Mouse (Mus musculus): ENCODE measurements around the gene Pnpla2. TPM values are rescaled to one million over a fixed set of nuclear protein-coding genes. Genes with fewer than 3 reads are reported as not detected.

Gene Pnpla2
- total RNA-seq, 2 experiments from 2014 or later, result 552 to 604 TPM

DNA sequence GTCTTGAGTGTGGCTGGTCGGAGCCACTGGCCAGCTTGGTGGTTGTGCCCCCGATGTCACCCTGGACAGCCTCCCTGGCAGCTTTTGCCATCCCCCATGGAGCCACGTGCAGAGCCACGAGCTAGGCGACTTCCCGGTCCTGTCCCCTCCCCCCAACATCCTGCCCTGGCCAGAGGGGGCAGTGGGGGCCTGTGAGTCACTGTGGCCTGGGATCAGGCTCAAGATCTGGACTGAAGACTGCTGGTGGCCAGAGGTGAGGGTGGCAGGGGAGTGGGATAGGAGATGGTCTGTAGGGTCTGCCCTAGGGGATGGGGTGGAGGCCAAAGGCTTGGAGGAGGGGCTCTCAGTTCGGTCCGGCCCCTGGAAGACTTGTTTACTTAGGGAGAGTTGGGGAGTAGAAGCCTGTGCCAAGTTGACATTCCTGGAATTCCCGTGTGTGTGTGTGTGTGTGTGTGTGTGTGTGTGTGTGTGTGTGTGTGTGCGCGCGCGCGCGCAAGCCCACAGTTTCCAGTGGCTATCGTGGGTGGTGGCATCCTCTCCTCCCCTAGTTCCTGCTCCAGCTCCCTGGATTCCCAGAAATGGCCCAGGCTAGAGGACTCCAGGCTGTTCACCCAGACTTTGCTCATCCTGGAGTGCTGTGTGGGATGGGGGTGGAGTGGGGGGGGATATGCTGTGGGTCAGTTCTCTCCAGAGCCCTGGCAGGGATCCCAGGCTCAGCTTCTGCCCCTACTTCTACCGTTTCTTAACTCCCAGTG, 21.4 kb downstream of the Pnpla2 start:
- peak; percentile 84 to 92 for DNase-seq
- intact Hi-C loops (cut with DNase I), result no loop called here

DNA sequence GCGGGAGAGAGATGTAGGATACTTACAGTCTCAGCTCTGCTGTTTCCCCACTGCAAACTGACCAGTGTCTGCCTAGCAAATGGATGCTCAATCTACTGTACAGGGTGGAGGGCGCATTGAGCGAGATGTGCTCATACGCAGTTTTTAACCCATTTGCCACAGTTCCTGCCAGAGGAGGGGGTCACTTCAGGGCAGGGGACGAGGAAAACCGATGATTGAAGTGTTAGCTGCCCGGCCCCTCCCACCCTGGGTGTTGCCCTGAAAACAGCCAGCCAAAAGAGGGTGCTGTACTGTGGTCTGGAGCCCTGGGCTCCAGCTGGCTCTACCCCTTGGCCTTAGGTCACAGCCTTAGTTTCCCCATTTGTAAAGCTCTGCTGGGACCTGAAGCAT, 22.0 kb downstream of the Pnpla2 start:
- intact Hi-C loops (cut with DNase I), result no loop called here
- DNase-seq, result no peak

DNA sequence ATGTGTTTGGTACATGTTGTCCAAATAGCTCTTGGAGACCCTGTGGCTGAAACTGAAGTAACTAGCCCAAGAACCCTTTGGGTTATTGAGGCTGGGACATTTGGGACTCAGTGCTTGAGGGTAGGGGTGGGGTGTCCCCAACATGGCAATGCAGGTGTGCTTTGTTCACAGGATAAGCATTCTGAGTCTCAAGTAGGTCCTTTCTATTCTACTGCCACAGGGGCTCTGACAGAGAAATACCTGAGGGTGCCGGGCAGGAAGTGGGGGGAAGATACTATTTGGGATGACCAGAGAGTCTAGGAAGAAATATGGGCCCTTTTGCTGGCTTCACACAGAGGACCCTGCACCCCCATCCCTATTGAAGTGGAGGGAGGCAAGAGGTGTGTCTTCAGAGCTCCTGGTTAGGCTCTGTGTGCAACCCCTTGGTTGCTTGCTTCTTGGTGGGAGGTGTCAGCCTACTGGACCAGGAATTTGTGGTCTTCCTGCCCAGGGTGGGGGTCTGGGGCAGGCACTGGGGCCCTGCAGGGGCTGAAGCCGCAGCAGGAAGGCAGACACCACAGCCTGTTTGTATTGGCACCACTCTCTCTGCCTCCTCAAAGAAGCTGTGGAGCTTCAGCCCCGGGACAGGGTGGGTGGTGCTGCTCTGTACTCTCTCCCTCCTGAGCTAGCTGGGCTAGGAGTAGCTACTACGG, 22.7 kb downstream of the Pnpla2 start:
- peak; percentile 27 to 33 for DNase-seq
- intact Hi-C loops (cut with DNase I), result no loop called here

DNA sequence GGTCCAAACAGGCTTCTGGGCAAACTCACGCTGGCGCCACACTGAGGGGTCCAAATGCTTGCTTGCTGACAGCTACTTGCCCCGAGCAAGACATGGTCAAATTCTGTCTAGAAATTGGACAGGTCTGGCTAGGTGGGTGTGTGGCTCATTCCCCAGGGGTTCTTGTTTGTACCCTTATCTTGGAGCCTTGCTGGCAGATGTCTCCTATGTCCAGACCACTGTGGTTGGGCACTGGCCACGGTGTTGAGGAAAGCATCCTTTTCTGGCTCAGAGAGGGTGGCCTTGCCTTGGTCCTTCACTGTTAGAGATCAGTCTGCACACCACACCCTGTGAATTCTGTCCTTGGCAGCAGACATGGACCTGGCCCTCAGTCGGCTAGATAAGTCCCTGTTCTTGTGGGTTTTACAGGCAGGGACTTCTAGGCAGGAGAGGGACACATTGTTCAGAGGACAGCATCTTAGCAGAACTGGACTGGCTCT, 23.3 kb downstream of the Pnpla2 start:
- intact Hi-C loops (cut with DNase I), result no loop called here
- peak; percentile 35 to 42 for DNase-seq

DNA sequence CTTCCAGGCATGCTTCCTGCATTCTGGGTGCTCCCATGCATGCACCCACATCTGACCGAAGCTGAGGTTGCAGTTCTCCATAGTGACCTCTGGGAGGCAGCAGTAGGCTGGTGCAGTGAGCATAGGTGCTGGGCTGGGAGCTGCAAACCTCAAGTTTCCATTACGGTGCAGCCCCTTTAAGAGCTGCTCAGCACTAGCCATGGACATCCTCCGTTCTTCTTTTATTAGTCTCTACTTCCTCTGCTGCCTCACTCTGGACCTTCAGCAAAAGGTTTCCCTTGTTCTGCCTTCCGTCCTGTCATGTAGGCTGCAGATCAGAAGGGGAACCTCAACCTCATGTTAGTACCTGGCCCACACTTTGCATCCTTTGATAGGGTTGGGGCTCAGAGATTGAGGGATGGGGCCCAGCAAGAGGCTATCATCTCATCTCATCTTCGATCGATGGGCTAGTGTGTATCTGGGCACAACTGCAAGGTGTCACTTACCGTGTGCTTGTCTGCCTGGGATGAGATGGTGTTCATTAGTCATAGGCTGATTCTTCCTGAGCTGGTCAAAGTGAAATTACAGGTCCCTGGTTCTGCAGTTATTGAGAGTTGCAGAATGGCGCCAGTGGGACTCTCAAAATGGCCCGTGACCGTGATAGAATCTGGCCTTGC, 26.0 kb downstream of the Pnpla2 start:
- peak; percentile 72 to 75 for DNase-seq

DNA sequence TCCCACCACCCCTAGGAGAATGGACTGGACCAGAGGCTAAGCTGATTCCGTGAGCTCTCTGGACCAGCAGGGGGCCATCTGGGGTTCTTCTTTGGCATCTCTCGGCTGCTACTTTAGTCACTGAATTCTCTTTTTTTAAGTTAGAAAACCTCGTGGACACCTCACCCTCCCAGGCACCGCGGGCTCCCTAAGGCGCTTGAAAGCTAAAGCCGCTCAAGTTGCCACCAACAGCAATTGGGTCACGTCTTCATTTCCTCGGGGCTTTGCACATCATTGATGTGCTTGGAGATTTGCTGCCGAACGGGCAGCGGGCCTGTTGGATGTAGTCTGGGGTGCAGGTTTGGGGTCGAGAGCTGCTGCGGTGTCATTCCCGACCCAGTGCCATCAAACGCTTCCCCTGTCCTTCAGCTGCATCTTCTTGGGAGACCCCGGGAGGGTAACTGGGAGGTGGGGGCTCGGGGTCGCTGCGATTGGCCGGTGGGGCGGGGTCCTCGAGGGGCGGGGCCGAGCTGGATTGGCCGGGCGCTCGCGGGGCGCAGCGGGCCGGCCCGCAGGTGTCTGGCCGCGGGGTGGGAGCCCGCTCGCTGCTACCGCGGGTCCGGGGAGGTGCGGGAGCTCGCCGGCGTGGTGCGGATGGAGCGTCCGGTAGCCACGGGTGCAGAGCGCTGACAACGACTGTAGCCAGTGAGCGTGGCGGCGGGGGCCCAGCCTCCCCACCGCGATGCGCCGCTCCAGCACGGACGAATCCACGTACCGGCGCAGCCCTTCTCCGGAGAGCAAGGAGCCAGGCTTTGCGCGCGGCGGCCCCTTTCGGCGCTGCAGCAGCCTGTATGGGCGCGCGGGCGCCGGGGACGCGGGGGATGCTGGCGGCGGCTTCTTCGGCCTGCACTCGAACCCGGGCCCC, 26.8 kb downstream of the Pnpla2 start:
- DNase-seq, result peak; percentile 50 to 55
- intact Hi-C loops (cut with DNase I), result loop anchor here (1.0 to 10.0 kb wide), 2 partner anchors 44 to 443 kb away; no protein-coding TSS in a partner anchor

More for the DNA sequence above, 26.0 kb downstream of the Pnpla2 start:
- intact Hi-C loops (cut with DNase I), result loop anchor here (1.0 to 10.0 kb wide), 3 partner anchors 44 to 444 kb away; no protein-coding TSS in a partner anchor

DNA sequence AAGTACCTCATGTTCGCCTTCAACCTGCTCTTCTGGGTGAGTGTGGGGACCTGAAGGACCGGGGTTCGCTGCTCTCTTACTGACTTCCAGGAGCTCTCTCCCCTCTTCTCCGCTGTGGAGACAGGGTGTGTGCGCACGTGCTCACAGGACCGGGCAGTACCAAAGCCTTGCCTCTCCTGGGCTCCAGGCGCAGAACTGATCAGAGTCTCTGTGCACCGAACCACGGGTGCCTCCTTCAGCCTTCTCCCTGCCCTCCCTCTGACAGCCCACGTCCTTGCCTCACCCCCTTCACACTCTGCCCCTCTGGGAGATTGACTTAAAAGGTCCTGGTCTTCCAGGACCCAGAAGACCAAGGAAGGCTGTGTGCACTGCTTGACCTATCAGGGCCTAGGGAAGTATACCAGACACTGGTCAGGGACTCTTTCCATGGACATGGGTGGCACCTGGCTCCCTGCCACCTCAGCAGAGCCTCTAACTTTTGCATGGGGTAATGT, 27.6 kb downstream of the Pnpla2 start:
- no peak for DNase-seq

DNA sequence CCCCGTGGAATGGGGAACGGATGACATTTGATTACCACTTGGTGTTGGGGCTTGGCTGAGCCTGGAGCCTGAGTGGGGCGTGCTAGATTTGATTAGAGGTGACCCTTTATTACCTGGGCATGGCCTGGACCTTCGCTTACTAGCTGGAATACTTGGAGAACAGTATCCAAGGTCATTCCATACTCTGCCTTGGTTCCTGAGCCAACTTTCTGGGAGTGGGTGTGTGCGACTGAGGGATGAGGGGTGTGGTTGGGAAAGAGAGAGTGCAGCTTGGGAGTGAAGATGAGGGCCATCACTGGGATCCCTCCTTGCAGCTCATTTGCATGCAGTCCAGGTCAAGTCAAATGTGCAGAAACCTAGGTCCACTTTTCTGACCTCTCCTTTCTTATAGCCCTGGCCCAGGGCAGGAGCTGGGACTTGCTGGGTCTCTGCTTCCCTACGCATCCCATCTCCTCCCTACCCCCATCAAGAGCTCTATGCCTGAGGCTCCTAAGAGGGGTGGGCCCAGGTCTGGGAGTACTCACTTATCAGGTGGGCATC, 28.2 kb downstream of the Pnpla2 start:
- intact Hi-C loops (cut with DNase I), result loop anchor here (10.0 kb wide), 1 partner anchor 442 kb away; no protein-coding TSS in a partner anchor
- no peak for DNase-seq

More for the DNA sequence above, 27.6 kb downstream of the Pnpla2 start:
- intact Hi-C loops (cut with DNase I), result loop anchor here (10.0 kb wide), 1 partner anchor 442 kb away; no protein-coding TSS in a partner anchor

DNA sequence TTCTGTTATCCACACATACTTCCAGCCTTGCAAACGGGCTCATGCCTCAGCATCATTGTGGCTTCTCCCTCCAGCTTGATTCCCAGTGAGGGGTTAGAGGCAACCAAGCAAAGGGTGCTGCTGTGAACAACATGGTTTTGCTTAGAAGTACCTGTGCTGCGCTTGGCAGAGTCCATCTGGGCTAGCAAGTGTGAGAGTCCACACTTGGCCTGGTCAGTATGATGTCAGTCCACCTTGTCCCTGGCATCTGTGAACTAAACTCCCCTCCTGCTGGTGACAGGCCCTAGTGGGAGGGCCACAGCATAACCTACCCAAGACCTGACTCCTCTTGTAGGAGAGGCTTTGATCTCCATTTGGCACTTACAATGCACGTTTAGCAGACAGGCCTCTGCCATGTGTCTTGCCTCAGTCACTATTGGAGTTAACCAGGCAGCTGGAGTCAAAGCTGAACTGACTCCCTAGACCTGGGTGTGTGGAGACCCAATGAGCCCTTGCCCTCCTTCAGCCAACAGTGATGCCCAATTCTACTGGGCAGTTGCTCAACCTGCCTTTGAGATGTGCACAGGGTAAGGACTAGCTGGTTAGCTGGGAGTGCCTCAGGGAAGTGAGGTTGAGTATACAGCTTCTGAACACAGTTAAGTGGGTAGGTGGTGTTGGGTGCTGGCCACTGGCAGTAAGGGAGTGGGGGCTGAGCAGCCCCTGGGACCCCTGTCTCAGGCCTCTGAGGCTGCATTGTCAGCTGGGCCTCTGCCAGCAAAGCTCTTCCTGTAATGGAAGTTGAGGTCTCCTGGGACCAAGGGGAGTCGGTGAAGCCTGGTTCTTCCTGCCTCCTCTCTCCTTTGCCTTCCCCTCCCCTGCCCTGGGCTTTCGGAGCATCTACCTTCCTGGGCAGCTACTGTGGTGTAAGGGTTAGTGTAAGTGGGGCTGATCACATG, 29.5 kb downstream of the Pnpla2 start:
- DNase-seq, result no peak
- intact Hi-C loops (cut with DNase I), result loop anchor here (10.0 kb wide), 1 partner anchor 440 kb away; no protein-coding TSS in a partner anchor

DNA sequence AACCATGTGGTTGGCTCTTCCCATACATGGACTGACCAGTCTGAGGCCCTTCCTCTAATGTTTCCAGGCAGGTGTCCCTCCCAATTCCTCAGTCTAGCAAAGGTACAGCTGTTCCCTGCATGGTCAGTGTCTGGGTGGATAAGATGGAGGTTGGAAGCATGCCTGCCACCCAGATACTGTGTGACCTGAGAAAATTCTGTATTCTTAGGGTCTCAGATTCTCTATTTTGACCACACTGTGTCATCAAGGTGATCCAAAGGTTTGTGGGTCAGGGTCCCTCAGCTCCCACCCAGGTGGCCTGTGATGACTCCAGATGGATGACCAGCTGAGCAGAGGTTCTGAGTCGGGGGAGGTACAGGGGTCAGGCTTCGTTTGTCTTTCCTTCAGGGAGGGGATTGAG, 30.2 kb downstream of the Pnpla2 start:
- DNase-seq, result no peak
- intact Hi-C loops (cut with DNase I), result loop anchor here (10.0 kb wide), 1 partner anchor 440 kb away; no protein-coding TSS in a partner anchor

DNA sequence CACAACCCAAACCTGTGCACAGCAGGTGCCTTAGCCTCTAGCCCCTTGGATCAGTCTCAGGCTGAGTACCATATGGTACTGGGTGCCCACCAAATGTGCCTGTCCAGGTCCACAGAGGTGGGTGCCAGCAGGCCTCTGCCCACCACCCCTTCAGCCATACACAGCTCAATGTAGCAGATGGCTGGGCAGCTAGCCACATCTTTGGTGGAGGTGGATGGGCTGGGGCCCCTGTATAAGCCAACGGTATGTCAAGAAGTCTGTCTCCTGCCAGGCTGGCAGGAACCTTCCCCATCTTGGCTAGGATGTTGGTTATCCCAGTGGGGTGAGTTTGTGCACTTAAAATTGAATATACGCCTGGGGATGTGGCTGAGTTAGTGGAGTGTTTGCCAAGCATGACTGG, 30.6 kb downstream of the Pnpla2 start:
- intact Hi-C loops (cut with DNase I), result loop anchor here (10.0 kb wide), 1 partner anchor 439 kb away; no protein-coding TSS in a partner anchor
- no peak for DNase-seq

DNA sequence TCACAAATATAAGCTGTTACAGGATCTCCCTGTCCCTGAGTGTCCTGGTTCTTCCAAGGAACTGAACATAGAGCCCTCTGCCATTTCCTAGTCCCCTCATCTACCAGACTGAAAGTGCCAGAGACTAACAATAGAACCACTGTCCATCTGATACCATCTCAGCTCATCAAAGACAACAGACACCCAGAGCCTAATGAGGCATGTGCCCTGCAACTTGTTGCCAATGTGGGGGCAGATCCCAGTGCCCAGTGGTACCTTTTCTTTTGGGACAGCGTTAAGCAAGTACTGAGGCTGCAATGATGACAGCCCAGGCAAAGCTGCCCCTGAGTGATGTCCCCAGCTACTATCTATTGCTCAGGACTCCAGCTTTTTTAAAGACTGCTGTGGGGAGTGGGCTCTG, 31.2 kb downstream of the Pnpla2 start:
- intact Hi-C loops (cut with DNase I), result loop anchor here (10.0 kb wide), 1 partner anchor 439 kb away; no protein-coding TSS in a partner anchor
- no peak for DNase-seq

DNA sequence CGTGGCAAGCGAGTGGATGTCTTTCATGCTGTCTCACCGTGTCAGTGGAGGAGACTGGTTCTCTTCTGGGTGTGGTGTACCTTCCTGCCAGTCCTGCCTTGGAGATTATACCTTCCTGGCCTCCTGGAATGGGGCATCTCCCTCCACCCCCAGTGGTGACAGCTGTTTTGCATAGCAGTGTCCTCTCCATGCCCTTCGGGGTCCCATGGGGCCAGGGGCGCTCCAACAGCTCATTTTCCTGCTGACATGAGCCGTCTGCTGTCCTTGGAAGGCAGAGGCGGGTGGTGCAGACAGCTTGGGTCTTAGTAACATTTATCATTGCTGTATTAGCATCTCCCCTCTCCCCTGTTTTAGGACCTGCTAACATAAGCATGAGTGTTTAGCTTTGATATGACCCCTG, 32.1 kb downstream of the Pnpla2 start:
- intact Hi-C loops (cut with DNase I), result loop anchor here (10.0 kb wide), 1 partner anchor 438 kb away; no protein-coding TSS in a partner anchor
- DNase-seq, result no peak

DNA sequence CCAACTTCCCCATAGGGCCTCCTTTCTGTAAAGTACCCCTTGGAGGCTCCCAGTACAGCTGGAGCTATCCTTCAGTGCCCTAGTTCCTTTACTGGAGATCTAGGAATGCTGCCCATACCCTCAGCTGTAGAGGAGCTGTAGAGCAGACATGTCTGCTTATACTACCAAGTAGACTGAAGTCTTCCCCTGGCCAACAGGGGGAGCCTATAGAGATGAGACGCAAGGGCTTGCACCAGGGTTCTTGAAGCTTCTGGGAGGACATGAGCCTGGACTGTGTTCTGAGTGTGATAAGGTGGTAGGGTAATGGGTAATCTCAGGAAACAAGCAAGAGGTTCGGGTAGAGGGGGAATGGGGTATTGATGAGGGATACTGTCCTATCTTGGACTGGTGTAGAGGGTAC, 36.2 kb downstream of the Pnpla2 start:
- no peak for DNase-seq
- intact Hi-C loops (cut with DNase I), result no loop called here

DNA sequence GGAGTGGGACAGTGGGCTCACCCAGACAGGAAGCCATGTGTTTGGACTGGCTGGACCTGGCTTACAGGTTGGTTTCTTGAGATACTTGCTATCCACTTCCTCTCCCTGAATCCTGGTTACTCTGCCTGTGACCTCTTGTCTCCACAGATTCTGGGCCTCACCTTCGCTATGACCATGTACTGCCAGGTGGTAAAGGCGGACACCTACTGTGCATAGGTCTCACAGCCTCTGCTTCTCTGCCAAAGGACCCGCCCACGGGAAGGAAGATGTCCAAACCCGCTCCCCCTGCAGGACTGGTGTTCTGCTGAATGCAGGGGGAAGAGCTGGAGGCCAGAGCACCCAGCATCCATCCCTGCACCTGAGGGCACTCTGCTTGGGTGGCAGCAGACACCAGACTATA, 37.7 kb downstream of the Pnpla2 start:
- DNase-seq, result no peak
- intact Hi-C loops (cut with DNase I), result no loop called here

DNA sequence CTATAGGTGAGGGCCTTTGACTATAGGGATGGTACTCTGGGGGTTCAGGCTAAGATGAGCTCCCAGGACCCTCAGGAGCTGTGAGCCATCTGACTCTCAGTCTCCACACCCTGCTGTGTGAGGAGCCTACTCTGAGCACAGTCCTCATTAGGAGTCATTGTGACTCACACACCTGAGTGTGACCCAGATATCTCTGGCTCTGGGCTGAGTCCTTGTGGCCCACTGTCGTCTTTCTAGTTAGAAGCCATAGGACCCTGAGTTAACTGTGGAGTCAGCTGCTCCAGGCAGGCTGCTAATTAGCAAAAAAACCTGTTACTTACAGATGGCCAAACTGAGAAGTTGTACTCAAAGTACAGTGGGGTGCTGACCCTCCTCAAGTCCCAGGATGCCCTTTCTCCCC, 38.7 kb downstream of the Pnpla2 start:
- intact Hi-C loops (cut with DNase I), result no loop called here
- DNase-seq, result no peak

DNA sequence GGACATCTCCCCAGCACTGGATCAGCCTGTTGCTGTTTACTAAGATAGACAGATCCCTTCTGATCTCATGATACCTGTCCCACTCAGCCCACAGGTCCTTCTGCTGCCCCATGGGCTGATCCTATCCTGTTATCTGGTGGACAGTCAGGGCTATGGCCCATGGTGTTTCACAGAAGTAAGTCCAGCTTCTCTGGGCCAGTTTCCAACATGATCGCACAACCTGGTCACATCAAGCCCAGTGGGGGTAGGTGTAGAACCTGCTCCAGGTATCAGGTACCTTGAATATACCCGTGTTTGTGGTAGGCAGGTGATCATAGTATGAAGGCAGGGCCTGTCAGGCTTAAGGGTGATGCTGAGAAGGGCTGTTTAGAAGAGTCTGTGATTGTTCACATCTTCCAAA, 40.4 kb downstream of the Pnpla2 start:
- no peak for DNase-seq
- intact Hi-C loops (cut with DNase I), result no loop called here

DNA sequence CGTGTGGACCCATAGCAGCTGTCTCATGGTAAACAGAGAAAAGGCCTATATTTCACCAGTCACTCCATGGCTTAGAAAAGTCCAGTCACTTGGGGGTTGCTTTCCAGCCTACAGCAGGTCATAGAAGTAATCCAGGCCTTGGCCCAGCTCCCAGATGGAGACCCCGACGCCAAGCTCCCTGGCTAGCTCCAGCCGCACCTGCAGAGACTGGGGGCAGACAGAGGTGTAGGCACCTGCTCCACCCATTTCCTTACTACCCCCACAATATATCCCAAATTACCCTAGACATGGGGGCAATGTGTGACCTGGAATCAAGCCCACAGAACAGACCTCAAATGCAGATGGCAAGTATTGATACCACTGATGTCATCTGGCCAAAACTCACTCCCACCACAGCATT, 40.9 kb downstream of the Pnpla2 start:
- no peak for DNase-seq
- intact Hi-C loops (cut with DNase I), result no loop called here

Data from heart, postnatal 36 days (tissue).